Mouse (Mus musculus) testis, adult 2 months (tissue): Measurements from ENCODE around the gene Srgap1. TPM values are rescaled to one million over a fixed set of nuclear protein-coding genes. Genes with fewer than 3 reads are reported as not detected.

Experiments
- H3K27ac ChIP-seq: fragments of 200-500 bp; 2 replicates; pipeline ENCODE4 v1.5.1; 2012; ENCODE audit warnings: low read depth, low read length; ENCODE audit not compliant: control insufficient read depth, insufficient read depth
- H3K27me3 ChIP-seq: fragments of 200-500 bp; 2 replicates; pipeline ENCODE4 v1.6.1; 2012; ENCODE audit warnings: mild to moderate bottlenecking, low read length, moderate library complexity; ENCODE audit not compliant: control insufficient read depth, insufficient read depth
- H3K36me3 ChIP-seq: fragments of 200-500 bp; 2 replicates; pipeline ENCODE4 v1.6.1; 2012; ENCODE audit warnings: mild to moderate bottlenecking, low read length; ENCODE audit not compliant: control insufficient read depth, insufficient read depth
- H3K4me1 ChIP-seq: fragments of 200-500 bp; 2 replicates; pipeline ENCODE4 v1.6.1; 2012; ENCODE audit warnings: low read length; ENCODE audit not compliant: control insufficient read depth, insufficient read depth
- H3K4me3 ChIP-seq: fragments of 200-500 bp; 2 replicates; pipeline ENCODE4 v1.5.1; 2012; ENCODE audit warnings: low read depth, mild to moderate bottlenecking, low read length, moderate library complexity, mixed read lengths; ENCODE audit not compliant: control insufficient read depth
- CTCF ChIP-seq: fragments of 200-500 bp; IDR thresholded peaks from 2 replicates; pipeline ENCODE4 v1.5.1; 2012; ENCODE audit warnings: low read depth, mild to moderate bottlenecking, inconsistent platforms, low read length, moderate library complexity; ENCODE audit not compliant: control insufficient read depth, insufficient read depth, insufficient replicate concordance
- POLR2A ChIP-seq: fragments of 200-500 bp; IDR thresholded peaks from 2 replicates; pipeline ENCODE4 v1.6.1; 2012; ENCODE audit warnings: low read depth, mild to moderate bottlenecking, inconsistent platforms, low read length, moderate library complexity; ENCODE audit not compliant: control insufficient read depth
- polyA plus RNA-seq: library from polyadenylated mRNA; depleted of rRNA; stranded (reverse); fragments of >200 nt; gene quantifications from 2 replicates; pipeline ENCODE4 v1.2.3, GENCODE M21; 2012

Gene Srgap1
- polyA plus RNA-seq, 1 experiment: 31.9 TPM

DNA sequence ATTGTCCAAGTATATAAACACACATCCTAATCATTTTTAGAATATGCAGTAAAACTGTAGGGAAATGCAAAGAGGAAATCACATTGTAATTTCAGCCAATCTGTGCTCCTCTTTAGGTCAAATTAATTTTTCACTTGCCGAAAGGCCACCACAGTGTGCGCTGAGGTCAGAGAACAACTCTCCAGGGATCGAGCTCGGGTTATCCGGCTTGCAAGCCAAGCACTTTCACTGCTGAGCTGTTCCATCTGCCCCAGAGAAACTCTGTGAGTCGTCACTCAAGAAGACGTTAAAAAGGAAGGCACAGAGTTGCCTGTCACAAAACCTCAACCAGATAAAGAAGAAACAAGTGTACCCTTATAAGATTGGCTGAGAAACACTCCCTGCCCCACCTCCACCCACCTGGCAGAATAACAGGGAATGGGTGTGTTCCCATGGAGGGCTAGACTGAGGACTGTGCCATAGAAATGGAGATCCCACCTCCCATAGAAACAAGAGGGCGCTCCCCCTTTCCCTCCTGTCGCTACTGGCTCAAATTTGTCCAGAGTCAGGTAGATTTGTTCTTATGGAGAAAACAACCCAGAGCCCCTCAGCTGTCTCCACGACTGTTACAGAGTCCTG is 63.0 kb downstream of the Srgap1 start:
- Histone ChIP-seq H3K36me3 (no peaks in the 10 kb centered on the region), H3K27me3 (no peaks in the 10 kb centered on the region), H3K4me1 (no peaks in the 10 kb centered on the region), H3K27ac (no peak overlapping the region), H3K4me3 (no peak overlapping the region)
- TF ChIP-seq POLR2A (no peak), CTCF (no peak)

DNA sequence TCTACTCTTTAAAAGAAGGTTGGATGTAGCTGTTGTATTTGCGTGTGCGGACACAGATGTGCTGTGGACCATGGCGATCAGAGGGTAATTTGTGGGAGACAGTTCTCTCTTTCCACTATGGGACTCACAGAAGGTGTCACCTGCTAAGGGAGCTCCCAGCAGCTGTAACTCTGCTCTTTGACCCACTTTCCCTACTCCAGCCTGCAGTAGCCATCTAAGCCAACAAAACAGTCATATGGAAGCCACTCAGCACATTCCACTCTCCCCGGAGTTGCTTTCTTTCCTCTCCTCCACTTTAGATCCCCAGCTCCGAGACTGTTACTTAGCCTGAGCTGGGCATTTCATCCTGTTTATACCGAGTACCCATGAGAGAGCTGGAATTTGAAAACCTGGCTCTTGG is 71.8 kb downstream of the Srgap1 start:
- no peak for TF ChIP-seq CTCF
- no peak for TF ChIP-seq POLR2A
- Histone ChIP-seq H3K27me3 (no peaks in the 10 kb centered on the region), H3K27ac (no peak overlapping the region), H3K4me1 (peaks cover 4% of the 10 kb centered on the region; the same call in 1 of the 2 replicates), H3K36me3 (no peaks in the 10 kb centered on the region), H3K4me3 (no peak overlapping the region)

DNA sequence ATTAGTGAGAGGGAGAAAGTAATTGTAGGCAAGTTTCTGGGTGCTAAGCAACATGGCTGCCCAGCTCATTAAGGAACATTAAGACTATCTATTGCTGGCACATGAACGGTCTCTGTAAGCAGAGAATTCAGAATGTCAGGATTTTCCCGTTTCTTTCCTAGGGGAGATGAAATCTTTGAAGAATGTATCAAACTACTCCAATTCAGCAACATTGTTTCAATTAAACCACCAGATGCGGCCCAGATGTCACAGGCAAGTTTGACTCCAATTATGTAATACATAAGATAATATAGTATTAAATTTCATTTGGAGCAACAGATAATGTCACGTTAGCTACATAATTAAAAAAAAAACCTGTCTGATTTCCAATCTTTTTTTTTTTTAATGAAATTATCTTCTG is 72.5 kb downstream of the Srgap1 start:
- Histone ChIP-seq H3K4me1 (peaks cover 4% of the 10 kb centered on the region; the same call in 1 of the 2 replicates), H3K27ac (no peak overlapping the region), H3K36me3 (no peaks in the 10 kb centered on the region), H3K27me3 (no peaks in the 10 kb centered on the region), H3K4me3 (no peak overlapping the region)
- TF ChIP-seq CTCF (no peak), POLR2A (no peak)

DNA sequence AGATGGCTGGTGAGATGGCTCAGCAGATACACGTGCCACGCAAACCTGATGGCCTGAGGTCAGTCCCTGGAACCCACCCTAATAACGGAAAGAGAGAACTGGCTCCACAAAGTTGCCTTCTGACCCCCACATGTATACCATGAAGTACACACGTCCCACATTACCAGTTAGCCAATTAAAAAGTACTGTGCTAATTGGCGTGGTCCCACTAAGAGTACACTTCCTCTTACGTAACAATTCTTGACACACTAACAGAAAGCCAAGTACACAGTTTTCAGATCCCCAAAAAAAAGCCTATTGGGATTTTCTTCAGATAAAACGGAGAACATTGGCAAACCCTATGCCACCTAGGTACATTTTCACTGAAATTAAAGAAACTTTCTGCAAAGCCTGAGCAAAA is 73.8 kb downstream of the Srgap1 start:
- peaks cover 4% of the 10 kb centered on the region; the same call in 1 of the 2 replicates for H3K4me1 ChIP-seq
- no peaks in the 10 kb centered on the region for H3K27me3 ChIP-seq
- H3K27ac ChIP-seq: no peak overlapping the region
- TF ChIP-seq CTCF (no peak), POLR2A (no peak)
- peak overlapping the region; percentile 41; the same call in 1 of the 2 replicates for H3K4me3 ChIP-seq
- H3K36me3 ChIP-seq: no peaks in the 10 kb centered on the region

DNA sequence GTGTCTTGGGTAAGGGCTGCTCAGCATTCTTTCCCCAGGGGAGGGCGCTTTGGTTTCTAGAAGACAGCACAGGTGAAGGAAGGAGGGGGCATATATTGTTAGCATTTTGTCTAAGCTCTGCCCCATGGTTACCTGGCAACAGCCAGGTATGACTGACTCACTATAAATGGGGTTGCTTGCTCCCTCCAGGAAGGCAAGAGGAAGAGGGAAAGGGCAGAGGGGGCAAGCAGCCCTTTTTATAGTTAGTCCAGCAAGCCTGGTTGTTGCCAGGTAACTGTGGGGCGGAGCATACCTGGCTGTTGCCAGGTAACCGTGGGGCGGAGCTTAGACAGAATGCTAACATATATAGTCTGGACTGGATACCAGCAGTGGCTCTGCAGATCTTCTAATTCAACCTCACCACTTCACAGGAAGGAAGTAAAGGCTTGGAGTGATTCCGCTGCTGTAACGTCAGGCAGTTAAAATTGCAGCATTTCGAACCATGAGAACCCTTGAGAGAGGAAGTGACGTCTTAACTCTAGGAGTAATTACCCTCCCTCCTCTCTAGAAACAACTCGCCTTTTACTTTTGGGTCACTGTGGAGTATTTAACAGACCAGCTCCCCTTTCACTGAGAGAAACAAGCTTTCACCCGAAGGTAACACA is 74.7 kb downstream of the Srgap1 start:
- Histone ChIP-seq H3K27ac (no peak overlapping the region), H3K27me3 (no peaks in the 10 kb centered on the region), H3K36me3 (no peaks in the 10 kb centered on the region), H3K4me3 (peak overlapping the region; percentile 52), H3K4me1 (peaks cover 4% of the 10 kb centered on the region; the same call in 1 of the 2 replicates)
- TF ChIP-seq CTCF: no peak
- peak; percentile 40; the same call in 1 of the 2 replicates for TF ChIP-seq POLR2A

DNA sequence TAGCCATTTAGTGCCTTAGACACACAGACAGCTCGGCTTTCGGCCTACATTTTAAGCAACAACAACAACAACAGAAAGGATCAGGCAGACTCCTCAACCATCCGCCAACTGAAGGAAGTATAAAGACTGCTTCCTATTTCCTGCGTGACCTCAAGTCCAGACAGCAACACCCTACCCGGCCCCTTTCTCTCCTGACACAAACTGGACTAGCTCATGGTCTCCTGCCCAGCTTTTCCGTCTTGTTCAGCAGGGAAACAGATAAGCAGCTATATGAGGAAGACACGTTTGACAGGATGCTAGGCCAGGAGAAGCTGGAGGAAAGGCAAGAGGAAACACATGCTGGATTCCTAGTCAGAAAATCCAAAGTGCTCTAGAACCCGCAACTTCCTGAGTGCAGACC is 75.5 kb downstream of the Srgap1 start:
- TF ChIP-seq CTCF (no peak), POLR2A (no peak)
- no peaks in the 10 kb centered on the region for H3K27me3 ChIP-seq
- peaks cover 4% of the 10 kb centered on the region; the same call in 1 of the 2 replicates for H3K4me1 ChIP-seq
- H3K36me3 ChIP-seq: no peaks in the 10 kb centered on the region
- H3K4me3 ChIP-seq: no peak overlapping the region
- H3K27ac ChIP-seq: no peak overlapping the region

DNA sequence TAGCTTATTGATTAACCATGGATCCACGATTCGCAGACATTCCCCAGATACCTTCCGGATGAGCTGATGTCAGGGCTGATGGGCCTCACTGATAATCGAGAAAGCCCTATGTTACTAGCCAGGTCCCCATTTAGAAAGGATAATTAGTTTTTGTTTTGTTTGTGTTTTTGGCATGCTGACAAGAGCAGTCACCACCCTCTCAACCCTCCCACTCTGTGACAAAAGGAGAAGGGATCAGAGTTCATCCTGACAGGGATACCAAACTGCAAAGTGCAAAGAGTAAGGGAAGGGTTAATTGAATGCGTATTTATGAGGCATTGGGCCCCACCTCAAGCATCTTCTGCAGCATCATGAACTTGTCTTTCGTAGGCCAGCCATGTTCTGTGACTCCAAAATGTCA is 76.2 kb downstream of the Srgap1 start:
- Histone ChIP-seq H3K4me3 (no peak overlapping the region), H3K36me3 (no peaks in the 10 kb centered on the region), H3K4me1 (peaks cover 4% of the 10 kb centered on the region; the same call in 1 of the 2 replicates), H3K27ac (no peak overlapping the region), H3K27me3 (no peaks in the 10 kb centered on the region)
- no peak for TF ChIP-seq CTCF
- no peak for TF ChIP-seq POLR2A
